Comparison of ENCODE assay signal across 16 mouse cellular contexts in the genomic region with DNA sequence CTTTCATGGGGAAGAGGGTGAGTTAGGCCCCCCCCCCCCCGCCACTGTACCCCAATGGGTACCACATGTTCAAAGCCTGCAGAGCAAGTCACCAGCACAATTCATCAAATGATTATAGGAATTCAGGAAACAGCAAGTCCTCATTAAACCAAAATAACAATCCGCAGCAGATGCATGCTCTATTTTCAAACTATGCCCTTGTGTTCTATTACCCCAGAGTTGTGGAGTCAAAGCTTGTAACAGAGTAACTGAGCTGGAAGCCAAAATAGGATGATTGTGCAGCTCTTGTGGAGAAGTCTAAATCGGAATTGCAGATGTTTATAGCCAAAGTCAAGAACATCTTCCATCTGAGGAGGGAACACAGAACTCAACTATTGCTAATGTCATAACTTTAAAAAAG. TPM values are rescaled to one million over a fixed set of nuclear protein-coding genes. Genes with fewer than 3 reads are reported as not detected.
DNase-seq lines count a peak whose midpoint lies in the region; ATAC-seq lines count a peak whose summit lies in the region.
"Had no signal": no experiment of that assay in that cellular context is flagged by ENCODE, and none has a peak within 500 bp of the region (broad histone marks: within the 10 kb centered on the region; RNA-seq: fewer than 3 reads in every experiment).

No protein-coding gene starts in this region.

- no peak for DNase-seq in frontal cortex, adult 2 months (ENCODE audit: extremely low spot score in 1 of 2, low spot score in 1 of 2)
- peak; percentile 15 to 45 for DNase-seq in left cerebral cortex, adult 9 months (ENCODE audit: low spot score in 2 of 2)
- DNase-seq in left cerebral cortex, postnatal 36 days (ENCODE audit: low spot score in 2 of 2) = no peak
- DNase-seq in layer of hippocampus, adult 9-11 months = peak; percentile 83
- no peak for DNase-seq in urinary bladder, postnatal 14 days (ENCODE audit: low spot score)
- no peak for DNase-seq in ovary, postnatal 10 days (ENCODE audit: low spot score)
- DNase-seq: adrenal gland, postnatal 10 days; cerebellum, adult 18-20 months; cerebellum, adult 9-11 months; cerebellum, postnatal 36 days; gastrocnemius, postnatal 36 days; heart, adult 11 months; heart, postnatal 36 days had no signal

- intact Hi-C loops in left cerebral cortex, postnatal 36 days (cut with DNase I) = loop anchor here (5.0 kb wide), 2 partner anchors 73 to 142 kb away; no protein-coding TSS in a partner anchor

- peak; percentile 20; the same call in 1 of the 2 replicates for ATAC-seq in frontal cortex, adult (ENCODE audit: low TSS enrichment)
- ATAC-seq: forebrain, embryonic 15.5 days had no signal

RNA-seq across cellular contexts. Expression of gene Dpt, which starts 40.8 kb away (rescaled TPM):
- polyA plus RNA-seq in frontal cortex, adult 2 months (2012; rRNA removed) = 0.30 and 0.36 TPM in 2 replicates
- total RNA-seq in left cerebral cortex, postnatal 36 days (2021) = under 1 TPM; 0.30 to 0.45 TPM
- total RNA-seq: MEL had no signal
- polyA plus RNA-seq: forebrain, embryonic 15.5 days had no signal

Comparison
In these comparisons a context has a peak if more than half of its experiments do, and no peak if none do; other contexts are left out.
1. DNase-seq: peak in left cerebral cortex, adult 9 months (2 of 2) and layer of hippocampus, adult 9-11 months (single experiment); none in frontal cortex, adult 2 months (0 of 2), left cerebral cortex, postnatal 36 days (0 of 2), urinary bladder, postnatal 14 days (single experiment) and ovary, postnatal 10 days (single experiment).